Mouse (Mus musculus): Measurements from ENCODE around the gene Nubpl.
"Not testable (repeated sequence)": the region's sequence is repeated elsewhere in the genome, so short reads cannot be mapped to it uniquely, and the experiment has no call there.

Gene Nubpl

DNA sequence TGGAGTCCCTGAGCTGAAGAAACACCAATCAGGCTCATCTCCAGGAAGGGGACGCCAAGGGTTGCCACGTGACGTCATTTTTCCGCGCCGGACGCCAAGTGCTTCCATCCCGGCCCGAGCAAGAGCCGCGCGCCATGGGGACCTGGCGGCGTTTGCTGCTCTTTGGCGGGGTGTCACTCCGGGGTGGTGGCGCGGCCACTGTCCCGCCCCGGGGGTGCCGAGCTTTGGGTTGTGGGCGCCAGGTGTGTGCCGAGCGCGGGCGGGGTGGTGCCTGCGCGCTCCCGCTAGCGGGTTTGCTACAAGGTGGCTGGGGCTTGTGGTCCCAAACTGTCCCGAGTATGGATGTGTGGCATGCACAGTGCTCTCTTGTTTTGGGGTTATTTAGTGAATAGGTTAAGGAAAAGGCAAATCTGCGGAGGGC lies at the start of gene Nubpl:
TSS of gene Nubpl (plus strand) at position 88 of the 421 bp plus-strand sequence.
- DNase-seq: peak; percentile 93 to 94

DNA sequence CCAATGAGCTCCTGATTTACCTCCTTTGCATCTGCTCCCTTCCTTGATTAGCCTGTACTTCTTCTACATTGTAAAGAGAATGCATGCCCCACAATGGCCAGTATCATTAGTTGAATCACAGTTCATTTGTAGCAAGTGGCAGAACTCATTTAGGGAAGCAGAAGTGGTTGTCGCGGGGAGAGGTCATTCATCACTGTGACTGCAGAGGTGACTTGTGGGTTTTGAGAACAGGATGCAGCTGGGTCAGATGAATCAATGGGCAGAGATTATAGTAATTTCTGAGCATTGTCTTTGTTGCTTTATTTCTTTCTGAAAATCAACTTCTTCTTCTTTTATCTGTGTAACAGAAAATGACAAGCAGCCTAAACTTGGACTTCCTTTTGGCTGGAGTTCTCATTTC lies 48.2 kb upstream of the Nubpl start:
- DNase-seq: no peak

DNA sequence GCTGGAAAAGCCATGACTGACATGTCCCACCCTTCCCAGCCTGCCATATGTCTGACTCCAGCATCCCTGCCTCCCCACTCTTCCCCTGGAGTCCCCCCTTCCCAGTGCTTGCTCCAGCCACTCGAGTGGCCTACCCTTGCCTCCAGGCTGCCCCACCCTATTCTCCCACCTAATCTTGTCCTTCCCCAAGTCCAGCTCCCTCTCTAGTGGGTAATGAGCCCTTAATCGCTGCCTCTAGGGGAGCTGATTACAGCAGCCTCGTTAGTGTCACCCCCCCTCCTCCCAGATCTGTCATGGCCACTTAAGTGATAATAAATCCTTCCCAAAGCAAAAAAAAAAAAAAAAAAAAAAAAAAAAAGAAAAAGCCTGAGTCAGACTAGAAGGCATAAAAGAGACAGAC lies 18.2 kb upstream of the Nubpl start:
- not testable (repeated sequence) for DNase-seq

DNA sequence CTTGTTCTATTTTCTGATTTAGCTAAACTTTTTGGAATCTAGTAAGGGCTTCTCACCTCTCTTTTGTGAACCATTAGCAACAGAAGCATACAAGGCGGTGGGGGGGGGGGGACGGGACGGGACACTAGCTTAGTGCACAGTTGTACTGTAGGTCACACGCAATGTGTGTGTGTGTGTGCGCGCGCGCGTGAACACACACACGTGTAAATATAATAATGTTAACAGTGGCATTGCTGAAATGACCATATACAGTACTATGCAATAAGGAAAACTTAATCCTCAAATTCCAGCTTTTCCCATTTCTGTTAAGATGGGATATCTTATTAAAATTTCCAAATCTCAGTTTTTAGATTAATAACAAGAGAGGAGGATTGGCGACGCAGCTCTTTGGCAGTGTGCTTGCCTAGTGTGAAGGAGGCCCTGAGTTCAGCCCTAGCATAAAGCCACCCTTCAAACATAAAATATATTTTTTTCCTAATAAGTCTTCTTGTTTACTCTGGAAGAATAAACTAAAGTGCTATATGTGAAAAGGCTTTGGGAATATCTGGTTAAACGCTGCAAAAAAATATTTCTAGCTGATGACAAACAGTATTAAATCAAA lies 388 bp upstream of the Nubpl start:
- no peak for DNase-seq

DNA sequence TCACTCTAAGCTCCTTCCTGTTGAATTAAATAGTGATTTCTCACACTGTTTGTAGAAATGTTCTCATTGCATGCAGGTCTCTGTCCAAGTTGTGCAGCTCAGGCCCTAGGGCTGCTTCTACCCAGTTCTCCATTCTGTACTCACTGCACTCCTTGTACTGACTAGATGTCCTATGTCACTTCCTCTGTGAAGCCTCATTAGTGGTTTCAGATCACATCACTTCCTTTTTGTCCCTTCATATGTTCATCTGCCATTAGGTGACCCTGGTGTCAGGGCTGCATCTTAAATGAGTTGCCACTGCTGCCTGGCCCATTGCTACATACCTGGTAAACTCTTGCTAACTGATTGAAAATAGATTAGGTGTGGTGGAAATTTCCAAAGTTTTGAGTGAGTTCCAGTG lies 22.7 kb downstream of the Nubpl start:
- DNase-seq: no peak

DNA sequence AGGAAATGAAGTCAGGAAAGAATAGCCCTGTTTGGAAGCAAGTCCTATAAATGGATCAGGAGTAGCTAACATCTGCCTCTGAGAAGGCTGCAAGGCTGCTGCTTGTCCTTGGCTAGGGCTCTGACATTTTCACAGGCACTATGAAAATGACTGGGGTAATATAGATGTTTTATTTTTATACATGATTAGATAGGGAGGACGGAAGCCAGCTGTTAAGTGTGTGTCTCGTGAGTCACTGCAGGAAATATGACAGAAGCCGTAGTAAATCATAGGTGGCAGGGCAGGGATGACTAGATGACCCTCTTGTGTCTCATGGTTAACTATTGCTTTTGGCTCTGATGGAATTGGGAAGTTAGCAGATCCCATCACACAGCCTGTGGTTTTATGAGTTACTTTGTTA lies 28.9 kb downstream of the Nubpl start:
- DNase-seq: no peak

DNA sequence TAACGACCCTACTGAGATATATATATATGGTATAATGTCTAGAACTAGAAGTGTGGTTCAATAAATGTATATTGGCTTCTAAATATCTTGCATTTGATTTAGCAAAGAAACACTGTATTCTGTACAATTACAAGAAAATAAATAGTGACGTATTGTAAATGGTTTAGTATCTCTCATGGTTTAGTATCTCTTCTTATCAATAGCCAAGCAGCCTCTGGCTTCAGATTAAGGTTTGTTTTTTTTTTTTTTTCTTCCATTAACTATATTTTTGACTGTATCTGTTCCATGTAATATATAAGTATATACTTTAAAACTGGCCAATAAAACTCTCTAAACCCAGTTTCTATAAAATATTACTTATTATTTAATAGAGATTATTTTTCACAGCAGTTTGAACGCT lies 31.5 kb downstream of the Nubpl start:
- DNase-seq: no peak

DNA sequence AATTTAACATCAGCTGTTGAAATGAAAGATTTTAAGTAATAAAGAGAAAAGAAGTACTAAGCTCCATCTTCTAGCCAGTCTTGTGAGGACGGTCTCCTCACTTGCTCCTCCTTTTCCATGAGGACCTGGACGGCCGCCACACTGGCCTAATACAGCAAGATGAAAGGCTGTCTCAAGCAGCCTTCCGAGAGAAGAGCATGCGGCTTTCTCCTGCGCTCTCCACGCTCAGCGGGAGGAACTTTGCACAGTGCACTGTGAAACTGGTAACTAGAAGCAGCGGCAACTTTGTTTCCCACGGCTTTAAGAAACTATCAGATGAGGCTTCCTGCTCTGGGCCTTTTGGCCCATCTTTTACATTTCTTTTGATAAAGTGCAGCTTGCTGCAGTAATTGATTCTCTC lies 34.7 kb downstream of the Nubpl start:
- DNase-seq: no peak

DNA sequence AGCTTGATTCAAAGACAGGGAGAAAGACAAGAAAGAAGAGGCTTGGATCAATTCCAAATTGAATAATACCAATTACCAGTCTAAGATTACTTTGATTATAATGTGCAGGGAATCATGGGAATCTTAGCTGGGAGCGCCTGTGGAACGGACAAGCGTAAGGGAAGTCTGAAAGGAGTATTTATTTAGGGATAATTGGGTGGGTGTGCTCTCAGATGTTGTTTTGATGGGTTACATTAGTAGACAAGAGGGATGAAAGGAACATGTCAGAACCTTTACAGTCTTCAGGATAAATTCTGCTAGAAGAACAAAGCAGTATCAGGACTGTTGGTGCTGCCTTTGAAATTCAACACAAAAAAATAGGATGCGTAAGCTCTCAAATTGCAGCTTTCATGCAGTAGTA lies 40.8 kb downstream of the Nubpl start:
- DNase-seq: no peak

DNA sequence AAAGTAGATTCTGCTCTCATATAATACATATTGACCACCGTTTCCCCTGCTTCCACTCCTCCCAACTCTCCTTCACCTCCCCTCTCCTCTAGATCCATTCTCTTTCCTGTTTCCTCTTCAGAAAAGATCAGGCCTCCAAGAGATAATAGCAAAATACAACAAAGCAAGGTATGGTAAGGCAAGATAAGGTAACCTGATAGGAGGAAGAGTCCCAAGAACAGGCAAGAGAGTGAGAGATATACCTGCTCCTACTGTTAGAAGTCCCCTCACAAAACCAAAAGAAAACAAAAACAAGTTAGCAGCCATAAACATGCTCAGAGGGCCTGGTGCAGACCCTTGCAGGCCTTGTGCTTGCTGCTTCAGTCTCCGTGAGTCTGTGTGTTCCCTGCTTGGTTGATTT lies 49.1 kb downstream of the Nubpl start:
- no peak for DNase-seq

DNA sequence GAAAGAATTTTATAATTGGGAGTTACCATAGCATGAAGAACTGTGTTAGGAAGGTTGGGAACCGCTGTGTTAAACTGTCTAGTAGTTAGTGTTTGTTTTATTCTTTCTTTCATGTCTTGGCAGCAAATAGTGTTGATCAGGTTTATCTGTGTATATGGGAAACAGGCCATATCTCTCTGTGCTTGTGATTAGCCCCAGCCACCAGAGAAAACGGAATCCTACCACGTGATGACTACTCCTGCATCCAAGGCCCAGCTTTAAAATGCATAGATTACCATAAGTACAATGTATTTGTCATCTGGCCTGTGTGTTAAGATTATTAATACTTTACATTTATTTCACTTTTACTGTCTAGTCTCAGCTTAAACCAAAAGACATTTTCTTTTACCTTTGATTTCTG lies 51.9 kb downstream of the Nubpl start:
- DNase-seq: no peak

DNA sequence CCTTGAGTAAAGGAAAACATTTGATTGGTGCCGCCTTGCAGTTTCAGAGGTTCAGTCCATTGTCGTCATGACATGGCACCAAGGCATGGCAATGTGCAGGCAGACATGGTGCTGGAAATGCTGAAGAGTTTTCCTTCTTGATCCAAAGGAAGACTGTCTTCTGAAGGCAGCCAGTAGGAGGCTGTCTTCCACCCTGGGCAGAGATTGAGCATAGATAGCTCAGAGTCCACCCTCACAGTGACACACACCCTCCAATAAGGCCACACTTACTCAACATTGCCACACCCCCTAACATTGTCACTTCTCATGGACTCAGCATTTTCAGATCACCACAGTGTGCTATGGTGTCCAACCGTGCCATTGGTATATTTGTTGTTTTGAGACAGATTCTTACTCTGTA lies 54.5 kb downstream of the Nubpl start:
- no peak for DNase-seq

DNA sequence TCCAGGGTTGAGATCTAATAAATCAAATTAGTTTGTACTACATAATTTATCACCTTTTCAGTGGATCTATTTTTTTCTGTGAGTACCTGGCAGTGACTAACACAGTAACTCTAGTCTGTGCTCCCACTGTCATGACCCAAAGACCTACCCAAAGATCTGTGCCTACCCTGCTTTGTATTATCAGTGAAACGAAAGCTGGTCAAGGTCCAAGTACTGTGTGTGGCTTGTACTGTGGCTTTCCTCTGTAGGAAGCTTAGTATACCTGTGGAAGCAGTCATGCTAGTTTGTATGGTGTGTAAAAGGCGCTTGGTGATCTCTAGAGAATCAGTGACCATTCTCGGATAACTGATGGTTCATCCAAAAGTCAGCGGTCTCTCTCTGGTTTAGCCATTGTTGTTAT lies 57.4 kb downstream of the Nubpl start:
- no peak for DNase-seq

DNA sequence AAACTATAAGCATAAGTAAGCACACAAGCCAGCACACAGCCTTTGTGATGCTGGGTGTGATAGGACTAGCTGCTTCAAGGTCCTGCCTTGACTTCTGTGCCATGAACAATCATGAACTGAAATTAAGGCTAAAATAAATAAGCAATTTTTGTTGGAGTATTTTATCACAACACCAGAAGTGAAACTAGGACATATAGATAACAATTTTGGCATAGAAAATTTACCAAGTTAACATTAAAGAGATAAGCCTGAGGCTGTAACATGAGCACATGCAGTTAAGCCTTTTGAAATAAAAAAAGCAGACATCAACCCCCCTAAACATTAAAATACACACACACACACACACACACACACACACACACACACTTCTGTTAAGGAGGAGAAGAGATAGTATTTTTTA lies 66.9 kb downstream of the Nubpl start:
- DNase-seq: no peak

DNA sequence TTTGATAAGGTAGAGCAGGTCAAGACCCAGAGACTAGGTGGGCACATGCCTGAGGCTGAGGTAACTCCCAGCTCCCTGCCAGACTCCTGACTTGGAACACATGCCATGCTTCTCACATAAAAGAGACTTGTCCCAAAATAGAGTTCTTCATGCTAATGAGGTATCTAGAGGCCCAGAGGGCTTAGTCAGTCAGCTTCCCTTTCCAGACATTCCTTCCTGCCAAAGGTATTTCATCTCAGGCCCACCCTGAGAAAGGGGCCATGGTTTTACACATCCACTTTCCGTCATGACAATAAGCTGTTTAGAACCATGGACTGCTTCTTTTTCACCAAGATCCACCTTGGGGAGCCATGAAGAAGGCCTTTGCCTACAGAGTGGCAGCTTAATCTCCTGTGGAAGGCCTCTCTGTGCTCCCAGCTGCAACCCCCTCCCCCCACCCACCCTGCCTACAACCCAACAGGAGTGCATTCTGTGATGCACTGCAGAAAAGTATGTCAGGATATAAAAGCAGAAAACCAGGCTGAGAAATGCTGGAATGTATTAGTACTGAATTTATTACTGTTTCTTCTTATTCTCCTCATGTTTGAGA lies 88.8 kb downstream of the Nubpl start:
- no peak for DNase-seq

DNA sequence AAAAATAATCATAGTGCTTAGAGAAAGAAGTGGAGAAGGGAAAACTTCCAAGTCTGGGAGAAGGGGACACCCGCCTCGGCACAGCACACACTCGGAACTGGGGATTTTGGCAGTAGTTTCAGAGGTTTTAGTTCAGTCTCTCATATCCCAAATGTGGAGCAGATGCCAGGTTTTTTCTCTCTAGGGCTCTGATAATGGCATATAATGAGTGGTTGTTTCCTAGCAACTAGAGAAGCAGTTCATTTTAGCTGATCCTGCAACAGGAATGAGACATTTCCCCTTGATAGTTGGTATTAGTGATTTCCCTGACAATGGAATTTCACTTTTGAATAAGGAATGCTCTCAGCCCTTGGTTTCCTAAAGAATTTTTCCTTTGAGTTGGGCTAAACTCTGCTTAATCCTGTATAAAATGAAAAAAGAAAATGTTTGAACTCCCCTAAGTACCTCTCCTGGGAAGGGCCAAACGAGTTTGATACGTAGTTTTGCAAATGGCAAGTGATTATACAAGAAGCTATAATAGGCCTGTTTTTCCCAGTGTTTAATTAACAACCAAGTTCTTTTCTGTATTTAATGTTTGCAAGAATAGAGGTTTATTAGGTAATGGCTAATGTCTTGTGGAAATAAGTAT lies 89.5 kb downstream of the Nubpl start:
- no peak for DNase-seq

DNA sequence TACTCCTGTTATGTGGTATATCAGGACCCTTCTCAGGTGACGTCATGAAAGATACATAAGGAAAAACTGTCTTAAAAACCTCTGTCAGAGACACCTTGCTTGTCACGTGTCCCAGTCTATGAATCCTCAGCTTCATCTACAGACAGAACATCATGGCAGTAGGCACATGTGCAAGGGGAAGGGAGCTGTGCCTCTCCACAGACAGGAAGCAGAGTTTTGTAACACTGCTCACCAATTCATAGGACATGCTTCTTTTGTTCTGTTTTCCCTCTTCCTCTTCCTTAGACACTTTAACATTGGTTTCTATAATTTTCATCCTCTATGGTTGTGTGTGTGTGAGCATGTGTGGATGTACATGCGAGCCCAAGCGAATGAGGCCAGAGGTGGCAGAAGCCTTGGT lies 100.9 kb downstream of the Nubpl start:
- no peak for DNase-seq

DNA sequence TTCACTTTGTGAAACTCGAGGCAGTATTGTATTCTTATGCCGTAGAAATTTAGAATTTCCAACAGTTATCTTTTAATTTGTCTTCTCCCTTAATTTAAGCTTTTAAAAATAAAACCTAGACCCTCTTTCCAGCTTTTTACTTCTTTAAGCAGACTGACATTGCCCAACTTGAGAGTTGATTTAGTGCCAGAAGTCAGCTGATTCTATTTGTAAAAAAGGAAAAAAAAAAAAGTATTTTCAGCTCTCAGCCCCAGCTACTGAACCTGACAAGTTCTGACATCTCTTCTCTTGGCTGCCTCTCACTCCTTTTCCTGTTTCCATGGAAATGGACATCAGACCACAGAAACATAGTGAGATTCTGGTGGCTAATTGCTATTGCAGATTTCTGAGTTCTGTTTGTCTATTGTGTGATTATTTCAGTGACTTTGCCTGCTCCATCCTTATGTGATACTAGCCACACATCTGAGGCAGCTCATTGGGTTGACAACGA lies 111.6 kb downstream of the Nubpl start:
- no peak for DNase-seq

DNA sequence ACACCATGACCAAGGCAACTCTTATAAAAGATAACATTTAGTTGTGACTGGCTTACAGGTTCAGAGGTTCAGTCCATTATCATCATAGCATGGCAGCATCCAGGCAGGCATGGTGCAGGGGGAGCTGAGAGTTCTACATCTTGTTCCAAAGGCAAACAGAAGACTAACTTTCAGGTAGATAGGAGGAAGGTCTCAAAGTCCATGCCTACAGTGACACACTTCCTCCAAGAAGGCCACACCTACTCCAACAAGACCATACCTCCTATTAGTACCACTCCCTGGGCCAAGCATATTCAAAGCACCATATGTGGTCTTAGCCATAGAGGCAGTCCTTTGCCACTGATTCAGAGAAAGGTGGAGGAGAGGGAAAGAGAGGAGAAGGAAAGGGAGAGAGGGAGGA lies 113.6 kb downstream of the Nubpl start:
- DNase-seq: no peak

DNA sequence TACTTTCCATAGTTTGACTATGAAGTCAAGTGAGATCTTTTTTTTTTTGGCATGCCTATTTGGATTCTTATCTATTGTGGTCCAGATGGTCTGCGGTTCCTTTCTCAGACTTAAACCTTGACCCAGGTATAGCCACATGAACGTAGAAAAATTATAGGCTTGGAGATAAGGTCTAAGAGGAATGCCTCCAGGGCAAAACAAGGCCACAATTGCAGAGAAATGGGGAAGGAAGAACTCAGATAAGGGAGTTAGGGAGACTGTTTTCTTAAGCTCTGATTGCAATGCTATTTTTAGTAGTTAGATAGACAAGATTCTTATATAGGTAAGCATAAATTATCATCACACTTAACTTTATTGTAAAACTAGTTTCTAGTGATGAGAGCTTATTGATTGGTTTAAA lies 117.3 kb downstream of the Nubpl start:
- no peak for DNase-seq

DNA sequence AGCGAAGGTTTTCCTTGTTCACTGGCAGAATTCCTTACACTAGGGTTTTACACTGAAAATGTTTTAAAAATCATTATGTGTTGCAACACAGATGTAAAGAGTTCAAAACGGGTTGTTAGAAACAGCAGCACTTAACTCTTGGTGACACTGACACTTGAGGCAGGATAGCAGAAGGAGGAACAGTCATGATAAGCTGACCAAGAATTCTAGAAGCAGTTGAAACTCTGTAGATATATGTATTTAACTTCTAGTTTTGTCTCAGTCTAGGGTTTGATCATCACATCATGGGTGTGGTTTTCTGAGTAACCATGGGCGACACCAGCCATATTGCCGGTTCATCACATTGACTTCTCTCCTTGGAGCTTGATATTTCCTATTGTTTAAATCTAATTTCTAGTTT lies 127.4 kb downstream of the Nubpl start:
- no peak for DNase-seq

DNA sequence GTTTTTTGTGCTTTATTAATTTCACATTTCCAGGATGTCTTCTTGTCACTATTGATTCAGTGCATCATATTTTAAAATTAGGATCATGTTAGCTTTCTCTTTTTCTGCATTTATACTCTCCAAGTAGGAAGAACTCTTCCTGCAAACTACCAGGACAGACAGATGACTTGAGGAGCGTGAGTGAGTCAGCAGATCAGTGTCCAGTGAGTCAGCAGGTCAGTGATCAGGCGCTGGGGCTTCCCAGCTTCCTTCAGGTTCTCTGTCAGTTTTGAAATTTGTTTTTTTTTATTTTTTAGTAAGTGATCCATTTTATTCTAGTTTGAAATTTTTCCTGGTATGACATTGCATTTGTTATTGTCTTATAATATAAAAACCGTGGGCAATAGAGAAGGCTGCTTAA lies 131.2 kb downstream of the Nubpl start:
- DNase-seq: no peak

DNA sequence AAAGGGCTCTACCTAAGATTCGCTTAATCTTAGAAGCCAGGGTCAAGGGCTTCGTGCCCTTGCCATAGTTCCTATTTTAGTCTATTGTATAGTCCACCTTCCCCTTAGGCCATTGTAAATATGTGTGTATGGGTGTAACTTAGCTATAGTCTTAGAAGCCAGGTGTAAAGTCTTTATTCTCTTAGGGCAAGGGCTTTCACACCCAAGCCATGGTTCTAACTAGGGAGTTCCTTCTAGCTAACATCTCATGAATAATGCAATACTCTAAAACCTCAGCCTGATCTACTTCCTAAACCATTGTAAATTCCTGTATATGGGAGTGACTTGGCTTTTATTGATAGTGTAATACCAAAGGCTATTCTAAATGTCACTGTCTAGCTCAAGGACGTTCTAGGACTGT lies 134.4 kb downstream of the Nubpl start:
- DNase-seq: not testable (repeated sequence)

DNA sequence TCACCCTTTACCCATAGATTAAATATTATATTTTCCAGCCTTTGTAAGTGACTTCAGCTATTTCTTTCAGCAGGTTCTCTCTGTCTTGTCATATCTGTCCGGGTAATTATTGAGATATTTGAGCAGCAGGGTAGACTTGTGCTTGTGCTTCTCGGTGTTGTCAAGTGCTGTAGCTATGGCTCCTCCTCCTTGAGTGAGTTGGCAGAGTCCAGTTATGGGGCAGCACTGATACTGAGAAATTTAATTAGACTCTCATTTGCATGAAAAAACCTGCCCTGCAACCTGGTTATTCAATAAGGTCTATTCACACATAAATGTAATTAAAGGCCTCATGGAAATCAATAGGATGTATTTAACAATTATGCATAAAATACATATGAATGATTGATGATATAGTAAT lies 145.2 kb downstream of the Nubpl start:
- DNase-seq: no peak

DNA sequence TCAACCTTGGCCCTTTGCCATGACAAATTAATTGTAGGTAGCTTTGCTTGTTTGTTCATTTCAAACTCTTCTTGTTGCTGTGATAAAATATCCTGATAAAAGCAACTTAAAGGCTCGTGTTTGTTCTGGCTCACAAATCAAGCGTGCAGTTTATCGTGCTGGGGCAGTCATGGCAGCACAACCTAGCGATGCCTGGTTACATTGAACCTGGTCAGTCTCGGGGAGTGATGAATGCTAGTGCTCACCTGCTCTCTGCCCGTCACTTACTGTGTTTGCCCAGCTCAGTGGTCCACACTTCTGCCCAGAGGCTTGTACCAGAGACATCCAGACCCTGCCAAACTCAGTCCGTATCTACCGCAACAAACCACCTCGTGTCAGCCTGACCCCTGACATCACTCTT lies 149.9 kb downstream of the Nubpl start:
- no peak for DNase-seq
